Mouse (Mus musculus) heart, embryonic 15.5 days (tissue): Measurements from ENCODE around the gene Rnf111. TPM values are rescaled to one million over a fixed set of nuclear protein-coding genes. Genes with fewer than 3 reads are reported as not detected.
"Not testable (repeated sequence)": the region's sequence is repeated elsewhere in the genome, so short reads cannot be mapped to it uniquely, and the experiment has no call there.

Source experiments
- ATAC-seq: fragments of 200-750 bp; cut with Nextera tagmentation; replicated peaks from 2 replicates; pipeline ENCODE4 v1.8.0; 2017; ENCODE audit warnings: low read depth, moderate TSS enrichment; ENCODE audit not compliant: insufficient number of reproducible peaks, insufficient read depth, low FRiP score
- H3K27ac ChIP-seq: fragments of 300-500 bp; sonication (generic); 2 replicates; pipeline ENCODE4 v1.5.1; 2015; ENCODE audit warnings: mild to moderate bottlenecking, inconsistent platforms
- H3K27me3 ChIP-seq: fragments of 300-500 bp; sonication (generic); 2 replicates; pipeline ENCODE4 v1.6.1; 2015; ENCODE audit warnings: inconsistent platforms
- H3K36me3 ChIP-seq: fragments of 300-500 bp; sonication (generic); 2 replicates; pipeline ENCODE4 v1.6.1; 2015; ENCODE audit warnings: mild to moderate bottlenecking, inconsistent platforms
- H3K4me1 ChIP-seq: fragments of 300-500 bp; sonication (generic); replicated peaks from 2 replicates; pipeline ENCODE4 v1.6.1; 2015; ENCODE audit warnings: inconsistent platforms
- H3K4me2 ChIP-seq: fragments of 300-500 bp; sonication (generic); 2 replicates; pipeline ENCODE4 v1.6.1; 2015; ENCODE audit warnings: inconsistent platforms, mild to moderate bottlenecking, moderate library complexity
- H3K4me3 ChIP-seq: fragments of 300-500 bp; sonication (generic); 2 replicates; pipeline ENCODE4 v1.5.1; 2015; ENCODE audit warnings: mild to moderate bottlenecking, inconsistent platforms
- H3K9ac ChIP-seq: fragments of 300-500 bp; sonication (generic); 2 replicates; pipeline ENCODE4 v1.6.1; 2015; ENCODE audit warnings: mild to moderate bottlenecking, inconsistent platforms
- H3K9me3 ChIP-seq: fragments of 300-500 bp; sonication (generic); replicated peaks from 2 replicates; pipeline ENCODE4 v1.6.1; 2016; ENCODE audit warnings: inconsistent platforms
- WGBS: fragments of 180-500 bp; shearing (Covaris S2); methylation state at CpG from one replicate; pipeline ENCODE4 v1.1.7; 2015; ENCODE audit warnings: mixed read lengths; 5-methylcytosine and 5-hydroxymethylcytosine counted together
- polyA plus RNA-seq: library from polyadenylated mRNA; unstranded; fragments of >200 nt; fragmentation: Nextera tagmentation; extraction: Ambion mirVana; gene quantifications from 2 replicates; pipeline ENCODE4 v1.2.1, GENCODE M21; 2015

The Rnf111 gene
- polyA plus RNA-seq, 1 experiment from 2014 or later, result 18.5 TPM

DNA sequence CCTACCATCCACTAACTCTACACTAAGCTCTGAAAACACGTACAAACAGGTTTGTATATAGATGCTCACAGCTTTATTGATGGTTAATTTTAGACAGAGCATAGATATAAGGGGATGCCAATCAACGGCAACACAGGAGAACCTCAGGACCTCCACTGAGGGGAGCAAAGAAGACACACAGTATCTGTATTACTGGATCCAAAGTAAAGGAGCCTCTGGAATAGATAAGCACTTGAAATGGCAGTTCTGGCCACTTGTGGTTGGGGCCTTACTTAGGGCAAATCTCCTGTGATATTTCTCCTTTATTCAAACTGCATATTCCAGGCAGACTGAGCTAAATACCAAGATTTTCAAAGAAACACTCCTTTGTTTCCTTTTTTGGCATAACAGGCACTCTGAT is 10.5 kb downstream of the Rnf111 start:
- ATAC-seq, result no peak
- H3K27ac ChIP-seq, result no peak overlapping the region
- no peak overlapping the region for H3K4me3 ChIP-seq
- H3K9ac ChIP-seq, result no peak overlapping the region
- no peaks in the 10 kb centered on the region for H3K9me3 ChIP-seq
- peaks cover 6% of the 10 kb centered on the region; the same call in 1 of the 2 replicates for H3K36me3 ChIP-seq
- no peak overlapping the region for H3K4me2 ChIP-seq
- H3K4me1 ChIP-seq, result peaks cover 23% of the 10 kb centered on the region
- no peaks in the 10 kb centered on the region for H3K27me3 ChIP-seq
- WGBS, result 68% methylated on average over 2 of the region's 2 CpGs

- Histone ChIP-seq H3K4me1 (peaks cover 21% of the 10 kb centered on the region), H3K27me3 (no peaks in the 10 kb centered on the region), H3K9ac (no peak overlapping the region), H3K27ac (no peak overlapping the region), H3K9me3 (no peaks in the 10 kb centered on the region), H3K4me3 (no peak overlapping the region), H3K4me2 (no peak overlapping the region), H3K36me3 (peaks cover 6% of the 10 kb centered on the region; the same call in 1 of the 2 replicates)
- no peak for ATAC-seq
- 72% methylated on average over 1 of the region's 1 CpGs for WGBS
Measured at GRCm38 (mm10) chr9:70491176-70491575, 12.3 kb downstream of the Rnf111 start.

GRCm38 (mm10) chr9:70487401-70487800 is 16.1 kb downstream of the Rnf111 start:
- WGBS, result 47% methylated on average over 2 of the region's 2 CpGs

DNA sequence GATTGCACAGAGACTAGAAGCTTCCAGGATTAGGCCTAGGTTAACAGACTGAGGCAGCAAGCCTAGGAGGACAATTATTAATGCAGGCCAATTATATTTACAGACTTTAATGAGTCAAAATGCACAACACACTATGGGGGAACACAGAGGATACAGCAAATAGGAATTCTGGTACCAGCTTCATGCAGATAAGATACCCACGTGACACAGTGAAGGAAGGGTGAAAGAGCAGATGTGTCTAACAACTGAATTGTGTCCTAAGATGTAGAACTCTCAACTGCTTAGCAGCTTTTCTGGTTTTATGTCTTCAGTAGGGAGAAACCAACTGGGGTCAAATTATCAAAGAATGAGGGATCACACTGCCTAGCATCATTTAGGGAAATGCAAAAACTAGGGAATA is 17.7 kb downstream of the Rnf111 start:
- H3K9ac ChIP-seq, result no peak overlapping the region
- no peak for ATAC-seq
- H3K27ac ChIP-seq, result no peak overlapping the region
- 63% methylated on average over 1 of the region's 1 CpGs for WGBS
- H3K27me3 ChIP-seq, result no peaks in the 10 kb centered on the region
- no peak overlapping the region for H3K4me2 ChIP-seq
- no peaks in the 10 kb centered on the region for H3K9me3 ChIP-seq
- H3K4me3 ChIP-seq, result no peak overlapping the region
- H3K4me1 ChIP-seq, result 0 out of 2 replicates have a peak, but pooled peaks cover 3% of the 10 kb centered on the region
- H3K36me3 ChIP-seq, result no peaks in the 10 kb centered on the region; the same call in 1 of the 2 replicates

More at GRCm38 (mm10) chr9:70487401-70487800, 16.1 kb downstream of the Rnf111 start:
- no peak overlapping the region for H3K27ac ChIP-seq
- no peaks in the 10 kb centered on the region; the same call in 1 of the 2 replicates for H3K36me3 ChIP-seq
- H3K4me3 ChIP-seq, result no peak overlapping the region
- ATAC-seq, result no peak
- no peaks in the 10 kb centered on the region for H3K9me3 ChIP-seq
- H3K9ac ChIP-seq, result no peak overlapping the region
- H3K4me2 ChIP-seq, result no peak overlapping the region
- no peaks in the 10 kb centered on the region for H3K27me3 ChIP-seq
- peaks cover 12% of the 10 kb centered on the region for H3K4me1 ChIP-seq

- Histone ChIP-seq H3K4me2 (no peak overlapping the region), H3K9me3 (no peaks in the 10 kb centered on the region), H3K36me3 (peaks cover 6% of the 10 kb centered on the region; the same call in 1 of the 2 replicates), H3K9ac (no peak overlapping the region), H3K4me1 (0 out of 2 replicates have a peak, but pooled peaks cover 3% of the 10 kb centered on the region), H3K27ac (no peak overlapping the region), H3K27me3 (no peaks in the 10 kb centered on the region), H3K4me3 (no peak overlapping the region)
- ATAC-seq, result no peak
- WGBS, result 92% methylated on average over 5 of the region's 5 CpGs
Measured at GRCm38 (mm10) chr9:70483495-70483894, 20.0 kb downstream of the Rnf111 start.

- no peaks in the 10 kb centered on the region for H3K27me3 ChIP-seq
Measured at GRCm38 (mm10) chr9:70481872-70482271, 21.7 kb downstream of the Rnf111 start.

DNA sequence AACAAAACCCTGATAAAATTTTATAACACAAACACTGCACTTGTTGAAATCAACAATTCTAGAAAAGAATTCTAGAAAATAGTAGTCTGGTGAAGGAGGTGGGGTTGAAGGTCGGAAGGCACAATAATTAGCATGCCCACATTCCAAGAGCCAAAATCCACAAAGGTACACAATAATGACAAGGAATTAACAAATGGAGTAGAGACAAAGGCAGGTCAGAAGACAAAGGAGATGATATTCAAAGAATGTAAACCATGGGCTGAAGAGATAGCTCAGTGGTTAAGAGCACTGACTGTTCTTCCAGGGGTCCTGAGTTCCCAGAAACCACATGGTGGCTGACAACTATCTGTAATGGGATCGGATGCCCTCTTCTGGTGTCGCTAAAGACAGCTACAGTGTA is 26.3 kb downstream of the Rnf111 start:
- Histone ChIP-seq H3K4me3 (no peak overlapping the region), H3K4me2 (no peak overlapping the region), H3K27me3 (no peaks in the 10 kb centered on the region), H3K27ac (no peak overlapping the region), H3K9ac (no peak overlapping the region), H3K36me3 (peaks cover 30% of the 10 kb centered on the region), H3K4me1 (0 out of 2 replicates have a peak, but pooled peaks cover 2% of the 10 kb centered on the region), H3K9me3 (no peaks in the 10 kb centered on the region)
- WGBS, result 89% methylated on average over 3 of the region's 3 CpGs
- no peak for ATAC-seq

More at GRCm38 (mm10) chr9:70481872-70482271, 21.7 kb downstream of the Rnf111 start:
- no peak overlapping the region for H3K9ac ChIP-seq
- no peak overlapping the region for H3K27ac ChIP-seq
- no peak overlapping the region for H3K4me3 ChIP-seq
- no peak overlapping the region for H3K4me2 ChIP-seq
- no peaks in the 10 kb centered on the region for H3K4me1 ChIP-seq
- no peaks in the 10 kb centered on the region for H3K9me3 ChIP-seq
- no peak for ATAC-seq
- H3K36me3 ChIP-seq, result peaks cover 6% of the 10 kb centered on the region; the same call in 1 of the 2 replicates

- Histone ChIP-seq H3K27me3 (no peaks in the 10 kb centered on the region), H3K27ac (no peak overlapping the region), H3K4me2 (no peak overlapping the region), H3K4me3 (no peak overlapping the region), H3K36me3 (peaks cover 32% of the 10 kb centered on the region), H3K4me1 (0 out of 2 replicates have a peak, but pooled peaks cover 2% of the 10 kb centered on the region), H3K9ac (no peak overlapping the region), H3K9me3 (no peaks in the 10 kb centered on the region)
- WGBS, result 75% methylated on average over 9 of the region's 9 CpGs
- ATAC-seq, result no peak
Measured at GRCm38 (mm10) chr9:70475777-70476270, 27.7 kb downstream of the Rnf111 start.

DNA sequence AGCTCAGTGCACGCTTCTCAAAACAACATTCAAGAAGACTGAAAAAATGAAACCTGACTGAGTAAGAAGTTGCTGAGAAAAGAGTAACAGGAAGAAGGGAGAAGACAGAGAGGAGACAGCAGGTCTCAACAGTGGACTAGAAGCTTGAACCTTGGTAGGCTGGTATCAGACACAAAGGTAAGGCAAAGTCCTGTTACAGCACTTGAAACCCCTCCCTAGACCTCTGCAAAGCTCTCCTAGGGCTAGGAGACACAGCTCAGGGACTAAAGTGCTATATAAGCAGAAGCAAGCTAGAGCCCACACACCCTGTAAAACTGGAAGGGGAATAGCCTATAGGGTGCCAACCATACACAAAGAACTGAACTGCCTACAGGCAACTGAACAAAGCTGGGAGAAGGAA is 30.1 kb downstream of the Rnf111 start:
- no peak overlapping the region for H3K4me3 ChIP-seq
- peaks cover 33% of the 10 kb centered on the region for H3K36me3 ChIP-seq
- H3K27ac ChIP-seq, result no peak overlapping the region
- 0 out of 2 replicates have a peak, but pooled peaks cover 2% of the 10 kb centered on the region for H3K4me1 ChIP-seq
- no peak overlapping the region for H3K9ac ChIP-seq
- ATAC-seq, result no peak
- no peaks in the 10 kb centered on the region for H3K27me3 ChIP-seq
- H3K4me2 ChIP-seq, result no peak overlapping the region
- WGBS, result 88% methylated on average over 1 of the region's 1 CpGs
- no peaks in the 10 kb centered on the region for H3K9me3 ChIP-seq

GRCm38 (mm10) chr9:70463091-70463490 is 40.4 kb downstream of the Rnf111 start:
- H3K4me3 ChIP-seq, result not testable (repeated sequence)

DNA sequence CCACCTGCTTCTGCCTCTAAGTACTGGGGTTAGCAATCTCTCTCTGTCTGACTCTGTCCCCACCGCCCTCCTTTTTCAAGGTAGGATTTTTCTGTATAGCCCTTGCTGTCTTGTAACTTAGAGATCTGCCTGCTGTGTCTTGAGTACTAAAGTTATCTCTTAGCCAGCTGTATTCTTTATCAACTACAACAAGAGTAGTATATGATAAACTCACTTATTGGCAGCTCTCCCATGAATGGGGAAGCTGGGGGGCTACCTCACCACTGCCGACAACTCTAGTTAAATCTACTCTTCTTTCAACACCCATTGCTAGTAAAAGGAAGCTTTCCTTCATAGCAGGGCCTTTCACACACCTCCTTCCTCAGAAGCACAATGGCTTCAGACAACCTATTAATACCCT is 51.2 kb downstream of the Rnf111 start:
- Histone ChIP-seq H3K9me3 (no peaks in the 10 kb centered on the region), H3K4me2 (no peak overlapping the region), H3K36me3 (peaks cover 51% of the 10 kb centered on the region), H3K4me1 (peaks cover 3% of the 10 kb centered on the region; the same call in 1 of the 2 replicates), H3K4me3 (no peak overlapping the region), H3K9ac (no peak overlapping the region), H3K27me3 (no peaks in the 10 kb centered on the region), H3K27ac (no peak overlapping the region)
- no peak for ATAC-seq
- 44% methylated on average over 2 of the region's 2 CpGs for WGBS

More at GRCm38 (mm10) chr9:70463091-70463490, 40.4 kb downstream of the Rnf111 start:
- H3K4me1 ChIP-seq, H3K4me2 ChIP-seq, ATAC-seq, H3K27ac ChIP-seq, H3K27me3 ChIP-seq, H3K9ac ChIP-seq, H3K9me3 ChIP-seq: not testable (repeated sequence)
- H3K36me3 ChIP-seq, result peaks cover 26% of the 10 kb centered on the region
- WGBS, result 94% methylated on average over 13 of the region's 13 CpGs

DNA sequence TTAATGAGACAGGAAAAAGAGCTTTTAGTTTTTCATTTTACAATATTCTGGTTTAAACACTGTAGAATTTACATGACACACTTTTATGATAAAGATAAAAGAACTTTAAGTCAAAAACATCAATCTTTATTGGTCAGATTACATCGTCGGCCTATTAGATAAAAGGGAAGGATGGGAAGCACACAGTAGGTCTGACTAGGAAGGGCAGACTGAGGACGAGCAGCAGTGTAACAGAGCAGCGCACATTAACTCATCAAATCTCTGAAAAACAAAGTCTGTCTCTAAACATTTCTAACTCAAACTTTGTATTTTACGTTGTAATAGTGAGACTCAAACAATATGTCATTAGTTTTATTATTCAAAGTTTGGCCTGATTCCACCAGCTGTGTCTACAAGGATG is 54.5 kb downstream of the Rnf111 start:
- Histone ChIP-seq H3K9ac (no peak overlapping the region), H3K4me1 (peaks cover 3% of the 10 kb centered on the region; the same call in 1 of the 2 replicates), H3K36me3 (peaks cover 51% of the 10 kb centered on the region), H3K27me3 (no peaks in the 10 kb centered on the region), H3K9me3 (no peaks in the 10 kb centered on the region), H3K4me2 (no peak overlapping the region), H3K27ac (no peak overlapping the region), H3K4me3 (no peak overlapping the region)
- ATAC-seq, result no peak
- WGBS, result 88% methylated on average over 5 of the region's 5 CpGs
